Mouse (Mus musculus) lung, postnatal 0 days (tissue): ENCODE results near the gene Sqor. TPM values are rescaled to one million over a fixed set of nuclear protein-coding genes. Genes with fewer than 3 reads are reported as not detected.

Source experiments
- ATAC-seq: fragments of 200-750 bp; cut with Nextera tagmentation; 2 replicates; pipeline ENCODE4 v1.8.0; 2017; ENCODE audit warnings: moderate library complexity
- DNase-seq: peaks from one replicate; pipeline ENCODE4 v3.0.0-alpha.2; 2016; ENCODE audit warnings: low spot score
- H3K27ac ChIP-seq: fragments of 300-500 bp; sonication (generic); 2 replicates; pipeline ENCODE4 v1.5.1; 2014; ENCODE audit warnings: antibody characterized with exemption, mild to moderate bottlenecking, low read length, mixed read lengths
- H3K27me3 ChIP-seq: fragments of 300-500 bp; sonication (generic); replicated peaks from 2 replicates; pipeline ENCODE4 v1.6.1; 2014; ENCODE audit warnings: low read length, mixed read lengths; ENCODE audit not compliant: insufficient read depth
- H3K36me3 ChIP-seq: fragments of 300-500 bp; sonication (generic); 2 replicates; pipeline ENCODE4 v1.6.1; 2014; ENCODE audit warnings: low read length, mixed read lengths; ENCODE audit not compliant: insufficient read depth
- H3K4me1 ChIP-seq: fragments of 300-500 bp; sonication (generic); 2 replicates; pipeline ENCODE4 v1.6.1; 2014; ENCODE audit warnings: antibody characterized with exemption, low read depth, low read length, mixed read lengths; ENCODE audit not compliant: insufficient read depth
- H3K4me2 ChIP-seq: fragments of 300-500 bp; sonication (generic); replicated peaks from 2 replicates; pipeline ENCODE4 v1.6.1; 2014; ENCODE audit warnings: low read depth, mild to moderate bottlenecking, low read length, moderate library complexity, mixed read lengths
- H3K4me3 ChIP-seq: fragments of 300-500 bp; sonication (generic); 2 replicates; pipeline ENCODE4 v1.5.1; 2014; ENCODE audit warnings: low read depth, low read length
- H3K9ac ChIP-seq: fragments of 300-500 bp; sonication (generic); replicated peaks from 2 replicates; pipeline ENCODE4 v1.6.1; 2014; ENCODE audit warnings: low read depth, mild to moderate bottlenecking
- H3K9me3 ChIP-seq: fragments of 300-500 bp; sonication (generic); 2 replicates; pipeline ENCODE4 v1.6.1; 2016; ENCODE audit warnings: low read length, mixed read lengths
- CTCF ChIP-seq: IDR thresholded peaks from 2 replicates; pipeline ENCODE4 v1.5.1; 2016; ENCODE audit warnings: antibody characterized with exemption, mild to moderate bottlenecking
- EP300 ChIP-seq: IDR thresholded peaks from 2 replicates; pipeline ENCODE4 v1.6.1; 2016; ENCODE audit warnings: antibody characterized with exemption, mild to moderate bottlenecking, control low read depth
- WGBS: fragments of 180-500 bp; shearing (Covaris S2); extraction: QIAGEN DNeasy Blood & Tissue Kit; methylation state at CpG from one replicate; pipeline ENCODE4 v1.1.7; 2014; 5-methylcytosine and 5-hydroxymethylcytosine counted together
- polyA plus RNA-seq: library from polyadenylated mRNA; unstranded; fragments of >200 nt; fragmentation: Nextera tagmentation; extraction: Ambion mirVana; gene quantifications from 2 replicates; pipeline ENCODE4 v1.2.1, GENCODE M21; 2015

The Sqor gene
- polyA plus RNA-seq, 1 experiment from 2014 or later, result 29.2 TPM

DNA sequence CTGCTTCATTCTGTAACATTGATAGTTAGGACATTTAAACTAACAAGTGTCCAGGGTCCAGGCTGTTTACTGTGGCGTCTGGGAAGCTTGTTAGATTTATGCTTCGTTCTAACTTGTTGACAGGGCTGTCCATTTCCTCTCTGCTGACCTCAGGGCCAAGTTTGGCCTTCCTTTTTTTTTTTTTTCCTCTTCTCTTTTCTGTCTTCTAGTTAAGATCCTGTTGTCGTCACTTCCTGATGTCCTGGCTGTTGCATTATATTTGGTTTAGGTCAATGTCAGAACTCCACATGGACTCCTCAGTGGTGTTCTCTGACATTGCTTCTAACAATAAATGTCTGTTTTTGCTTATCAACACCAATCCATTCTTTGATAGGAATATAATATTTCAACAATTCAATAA, 15.4 kb downstream of the Sqor start:
- no peak for TF ChIP-seq EP300
- TF ChIP-seq CTCF, result no peak
- no peak overlapping the region for H3K27ac ChIP-seq
- DNase-seq, result peak; percentile 41
- no peaks in the 10 kb centered on the region for H3K36me3 ChIP-seq
- no peaks in the 10 kb centered on the region for H3K4me1 ChIP-seq
- WGBS, result 21% methylated on average over 3 of the region's 3 CpGs
- H3K4me3 ChIP-seq, result no peak overlapping the region
- no peaks in the 10 kb centered on the region for H3K9me3 ChIP-seq
- H3K9ac ChIP-seq, result no peak overlapping the region
- no peaks in the 10 kb centered on the region for H3K27me3 ChIP-seq
- ATAC-seq, result no peak; the same call in 1 of the 2 replicates
- H3K4me2 ChIP-seq, result no peak overlapping the region

DNA sequence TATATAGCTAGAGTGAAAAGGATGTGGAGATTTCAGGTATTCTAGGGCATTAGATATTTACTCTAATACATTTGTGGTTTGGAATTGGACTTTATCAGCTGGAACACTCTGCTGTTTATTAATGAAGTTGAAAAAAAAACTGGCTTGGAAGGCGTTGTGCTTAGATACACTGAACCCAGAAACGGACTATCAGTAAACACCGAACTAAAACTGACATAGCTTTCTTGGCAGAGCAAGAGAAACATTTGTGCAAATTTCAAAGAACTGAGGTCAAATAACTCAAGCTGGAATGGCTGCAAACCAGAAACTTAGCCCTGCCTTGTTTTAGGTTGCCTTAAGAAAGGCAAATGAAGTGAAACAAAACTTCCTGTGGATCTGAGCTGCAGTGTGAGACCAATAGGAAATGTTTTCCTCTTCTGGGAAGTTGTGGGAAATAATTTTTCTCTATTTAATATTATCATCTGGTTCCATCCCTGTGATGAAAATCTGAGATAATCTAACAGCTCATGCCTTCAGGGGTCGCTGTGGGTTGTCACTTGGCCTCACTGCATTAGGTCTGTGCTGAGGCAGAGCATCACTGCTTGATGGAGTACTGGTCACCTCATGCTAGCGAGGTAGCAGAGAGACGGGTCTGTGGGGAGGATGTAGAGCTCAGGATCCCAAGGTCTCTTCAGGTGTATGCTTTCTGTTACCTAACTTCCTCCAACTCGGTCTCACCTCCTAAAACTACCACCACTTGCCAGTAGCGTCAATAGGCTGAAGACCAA, 16.7 kb downstream of the Sqor start:
- no peak overlapping the region for H3K4me2 ChIP-seq
- H3K27ac ChIP-seq, result no peak overlapping the region
- H3K9ac ChIP-seq, result no peak overlapping the region
- WGBS, result 61% methylated on average over 8 of the region's 8 CpGs
- ATAC-seq (peak; percentile 55), DNase-seq (peak; percentile 74)
- no peaks in the 10 kb centered on the region for H3K9me3 ChIP-seq
- no peak overlapping the region for H3K4me3 ChIP-seq
- TF ChIP-seq EP300, result no peak
- TF ChIP-seq CTCF, result peak; percentile 21; the same call in 1 of the 2 replicates
- no peaks in the 10 kb centered on the region for H3K27me3 ChIP-seq
- no peaks in the 10 kb centered on the region for H3K4me1 ChIP-seq
- no peaks in the 10 kb centered on the region for H3K36me3 ChIP-seq

DNA sequence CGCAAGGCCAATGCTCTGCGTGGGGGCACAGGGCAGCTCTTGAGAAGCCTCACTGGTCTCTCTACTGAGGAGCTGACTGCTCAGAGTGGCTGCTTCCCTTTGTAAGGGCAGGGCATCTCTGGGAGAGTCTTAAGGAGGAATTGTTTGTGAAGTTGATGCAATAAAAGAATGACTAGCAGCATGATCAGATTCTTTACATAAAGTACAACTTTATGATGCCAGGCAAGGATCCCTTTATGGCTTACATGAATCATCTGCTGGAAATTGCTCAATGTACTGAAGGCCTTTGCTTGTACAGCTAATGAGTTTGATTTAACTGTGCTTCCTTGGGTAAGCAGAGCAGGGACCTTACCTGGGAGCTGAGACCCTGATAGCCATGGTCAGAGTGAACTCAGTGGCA, 18.7 kb downstream of the Sqor start:
- H3K4me2 ChIP-seq, result no peak overlapping the region
- H3K4me1 ChIP-seq, result no peaks in the 10 kb centered on the region
- H3K27ac ChIP-seq, result no peak overlapping the region
- no peaks in the 10 kb centered on the region for H3K36me3 ChIP-seq
- peak; percentile 23 for DNase-seq
- no peaks in the 10 kb centered on the region for H3K27me3 ChIP-seq
- no peak for ATAC-seq
- 87% methylated on average over 2 of the region's 2 CpGs for WGBS
- TF ChIP-seq CTCF, result no peak
- TF ChIP-seq EP300, result no peak
- no peaks in the 10 kb centered on the region for H3K9me3 ChIP-seq
- H3K9ac ChIP-seq, result no peak overlapping the region
- H3K4me3 ChIP-seq, result no peak overlapping the region

DNA sequence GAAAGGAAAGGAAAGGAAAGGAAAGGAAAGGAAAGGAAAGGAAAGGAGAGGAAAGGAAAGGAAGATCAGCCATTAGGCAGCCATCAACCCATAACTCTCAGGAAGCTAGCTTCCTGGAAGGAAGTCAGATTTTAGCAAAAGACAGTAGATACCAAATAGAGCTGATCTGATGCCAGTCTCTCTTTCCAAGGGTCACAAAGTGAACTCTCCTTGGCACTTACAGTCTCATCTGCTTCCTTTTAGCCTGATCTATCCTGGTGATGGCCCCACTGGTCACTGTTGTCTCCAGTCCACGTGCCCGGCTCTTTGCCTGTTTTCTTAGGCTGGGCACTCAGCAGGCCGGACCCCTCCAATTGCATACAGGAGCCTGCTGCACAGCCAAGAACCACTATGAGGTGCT, 19.7 kb downstream of the Sqor start:
- no peak for ATAC-seq
- Histone ChIP-seq H3K36me3 (no peaks in the 10 kb centered on the region), H3K4me1 (no peaks in the 10 kb centered on the region), H3K9me3 (no peaks in the 10 kb centered on the region), H3K27ac (no peak overlapping the region), H3K4me3 (no peak overlapping the region), H3K9ac (no peak overlapping the region), H3K27me3 (no peaks in the 10 kb centered on the region), H3K4me2 (no peak overlapping the region)
- TF ChIP-seq CTCF, result no peak
- TF ChIP-seq EP300, result no peak
- DNase-seq, result no peak
- 92% methylated on average over 3 of the region's 3 CpGs for WGBS

DNA sequence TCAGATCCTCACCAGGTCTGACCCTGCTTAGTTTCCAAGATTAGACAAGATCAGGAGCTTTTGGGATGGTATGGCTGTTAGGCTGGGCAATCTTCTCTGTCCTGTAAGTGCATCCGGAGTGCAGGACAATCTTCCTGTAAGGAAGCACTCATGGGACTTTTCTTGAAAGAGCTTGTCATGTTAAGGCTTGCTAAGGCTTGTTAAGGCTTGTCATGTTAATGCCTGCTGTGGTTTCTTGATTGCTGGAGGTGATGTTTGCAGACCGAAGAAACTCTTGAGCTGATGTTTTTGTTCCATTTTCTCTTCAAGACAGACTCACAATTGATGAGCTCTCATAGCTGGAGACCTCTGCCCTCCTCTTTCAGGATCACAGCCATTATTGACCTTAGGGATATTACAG, 21.1 kb downstream of the Sqor start:
- WGBS, result 80% methylated on average over 2 of the region's 2 CpGs
- no peak for ATAC-seq

DNA sequence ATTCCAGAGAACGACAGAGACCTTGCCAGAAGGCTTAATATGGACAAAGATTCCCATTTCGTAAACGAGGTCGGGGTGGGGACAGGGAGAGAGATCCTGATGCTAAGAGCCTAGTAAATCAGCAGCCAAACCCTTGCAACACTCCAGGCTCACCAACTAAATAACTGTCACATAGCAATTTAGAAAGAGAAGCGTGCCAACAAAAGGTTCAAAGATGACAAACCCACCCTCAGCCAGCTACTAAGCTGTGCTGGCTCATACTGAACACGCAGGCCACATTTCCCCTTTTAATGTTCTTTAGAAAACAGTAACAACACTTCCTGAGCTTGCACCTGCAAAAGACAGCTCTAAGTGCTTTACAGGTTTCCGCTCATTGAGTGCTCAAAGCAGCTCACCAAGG, 24.3 kb downstream of the Sqor start:
- Histone ChIP-seq H3K4me2 (no peak overlapping the region), H3K9me3 (no peaks in the 10 kb centered on the region), H3K36me3 (no peaks in the 10 kb centered on the region), H3K9ac (no peak overlapping the region), H3K27ac (no peak overlapping the region), H3K4me1 (no peaks in the 10 kb centered on the region), H3K4me3 (no peak overlapping the region), H3K27me3 (no peaks in the 10 kb centered on the region)
- peak; percentile 84 for ATAC-seq
- peak; percentile 86 for DNase-seq
- TF ChIP-seq EP300 (peak; percentile 13; the same call in 1 of the 2 replicates), CTCF (no peak)
- 62% methylated on average over 7 of the region's 7 CpGs for WGBS

More for the DNA sequence above, 21.1 kb downstream of the Sqor start:
- Histone ChIP-seq H3K4me1 (no peaks in the 10 kb centered on the region), H3K9ac (no peak overlapping the region), H3K27ac (no peak overlapping the region), H3K27me3 (no peaks in the 10 kb centered on the region), H3K4me2 (no peak overlapping the region), H3K36me3 (no peaks in the 10 kb centered on the region), H3K9me3 (no peaks in the 10 kb centered on the region), H3K4me3 (no peak overlapping the region)
- no peak for DNase-seq
- TF ChIP-seq EP300 (no peak), CTCF (no peak)
